Comparison of ENCODE assay signal across 9 mouse cellular contexts in the genomic region with DNA sequence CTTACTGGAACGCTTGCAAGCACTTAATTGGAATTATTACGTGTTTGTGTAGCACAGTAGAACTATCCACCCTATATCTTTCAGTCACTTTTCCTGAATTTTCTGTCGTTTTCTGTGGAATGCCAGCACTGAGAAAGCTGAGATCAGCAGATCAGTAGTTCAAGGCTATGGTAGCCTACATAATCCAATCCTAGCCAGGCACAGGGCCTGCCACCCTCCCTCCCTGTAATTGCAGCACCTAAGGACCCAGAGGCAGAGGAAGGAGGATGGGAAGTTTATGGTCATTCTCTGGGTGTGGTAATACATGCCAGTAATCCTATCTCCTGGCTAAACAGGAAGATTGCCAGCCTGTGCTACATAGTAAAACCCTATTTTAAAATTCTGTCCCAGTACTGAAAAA. TPM values are rescaled to one million over a fixed set of nuclear protein-coding genes. Genes with fewer than 3 reads are reported as not detected.
A peak's percentile ranks its signal among the peaks of the same experiment; 100 is the strongest.
DNase-seq lines count a peak whose midpoint lies in the region; ATAC-seq and TF ChIP-seq lines count a peak whose summit lies in the region.
"Had no signal": no experiment of that assay in that cellular context is flagged by ENCODE, and none has a peak within 500 bp of the region (broad histone marks: within the 10 kb centered on the region; RNA-seq: fewer than 3 reads in every experiment).

No protein-coding gene starts in this region.

- intact Hi-C loops in heart, adult 2 months (cut with DNase I), result loop anchor here (5.0 kb wide), 1 partner anchor 70 kb away; a partner anchor contains a TSS

- H3K9me3 ChIP-seq in megakaryocyte, embryonic 14.5 days, result no peaks in the 10 kb centered on the region
- no peaks in the 10 kb centered on the region for H3K9me3 ChIP-seq in limb, embryonic 15.5 days
- no peaks in the 10 kb centered on the region for H3K9me3 ChIP-seq in stomach, embryonic 15.5 days

- H3K9ac ChIP-seq in heart, adult 2 months (ENCODE audit: low read depth, low read length), result no peak overlapping the region
- 0 out of 2 replicates have a peak overlapping the region, but pooled peaks have one; percentile 17 for H3K9ac ChIP-seq in limb, embryonic 15.5 days
- no peak overlapping the region for H3K9ac ChIP-seq in stomach, embryonic 15.5 days

- ATAC-seq in megakaryocyte, adult 5-6 weeks (ENCODE audit: poor library complexity, severe bottlenecking), result no peak
- ATAC-seq in limb, embryonic 15.5 days (ENCODE audit: insufficient number of reproducible peaks, low FRiP score, low TSS enrichment, low read depth), result no peak
- ATAC-seq in stomach, embryonic 15.5 days (ENCODE audit: insufficient read depth, low FRiP score, low read depth), result no peak
- ATAC-seq in CD4-positive, CD25-positive, alpha-beta regulatory T cell, adult 4 months, result no peak

- WGBS in heart, adult 2 months, result 74% methylated on average over 3 of the region's 3 CpGs
- WGBS in limb, embryonic 15.5 days, result 59% methylated on average over 3 of the region's 3 CpGs
- WGBS in stomach, embryonic 15.5 days, result 63% methylated on average over 3 of the region's 3 CpGs

- TF ChIP-seq EP300 in heart, adult 2 months (IDR thresholded peaks at IDR 0.05; ENCODE audit: insufficient read depth, low read depth, low read length), result no peak

- no peaks in the 10 kb centered on the region for H3K79me2 ChIP-seq in heart, adult 2 months (replicated peaks; ENCODE audit: control insufficient read depth, insufficient read depth, low read length)

- H3K4me1 ChIP-seq in heart, adult 2 months (ENCODE audit: control insufficient read depth, insufficient read depth, low read length), result peaks cover 6% of the 10 kb centered on the region
- peaks cover 37% of the 10 kb centered on the region for H3K4me1 ChIP-seq in megakaryocyte, embryonic 14.5 days
- H3K4me1 ChIP-seq in limb, embryonic 15.5 days, result peaks cover 20% of the 10 kb centered on the region
- peaks cover 13% of the 10 kb centered on the region; the same call in 1 of the 2 replicates for H3K4me1 ChIP-seq in stomach, embryonic 15.5 days

- DNase-seq in heart, adult 2 months, result no peak
- no peak for DNase-seq in heart, postnatal 4 days
- DNase-seq in retina, postnatal 1 day, result no peak
- DNase-seq: cerebellum, adult 8-10 months had no signal

- TF ChIP-seq CTCF in heart, adult 2 months (IDR thresholded peaks at IDR 0.05), result no peak

- H3K27me3 ChIP-seq in heart, adult 2 months (ENCODE audit: control insufficient read depth, insufficient read depth, low read length), result no peaks in the 10 kb centered on the region
- H3K27me3 ChIP-seq in megakaryocyte, embryonic 14.5 days (replicated peaks), result no peaks in the 10 kb centered on the region
- no peaks in the 10 kb centered on the region for H3K27me3 ChIP-seq in limb, embryonic 15.5 days
- H3K27me3 ChIP-seq in stomach, embryonic 15.5 days (replicated peaks), result no peaks in the 10 kb centered on the region

- H3K27ac ChIP-seq in heart, adult 2 months, result peak overlapping the region; percentile 97
- peak overlapping the region; percentile 99 for H3K27ac ChIP-seq in limb, embryonic 15.5 days
- H3K27ac ChIP-seq in stomach, embryonic 15.5 days, result peak overlapping the region; percentile 99; the same call in 1 of the 2 replicates

- no peak overlapping the region for H3K4me3 ChIP-seq in heart, adult 2 months
- peak overlapping the region; percentile 99 for H3K4me3 ChIP-seq in megakaryocyte, embryonic 14.5 days (replicated peaks)
- no peak overlapping the region for H3K4me3 ChIP-seq in limb, embryonic 15.5 days
- no peak overlapping the region for H3K4me3 ChIP-seq in stomach, embryonic 15.5 days (replicated peaks)

- TF ChIP-seq POLR2A in heart, adult 2 months (IDR thresholded peaks at IDR 0.05; ENCODE audit: insufficient read depth, low read depth, low read length), result no peak

- H3K36me3 ChIP-seq in heart, adult 2 months (ENCODE audit: control insufficient read depth, insufficient read depth, low read length), result peaks cover 12% of the 10 kb centered on the region; the same call in 1 of the 2 replicates
- peaks cover 17% of the 10 kb centered on the region for H3K36me3 ChIP-seq in megakaryocyte, embryonic 14.5 days (replicated peaks; ENCODE audit: low read length)
- H3K36me3 ChIP-seq in limb, embryonic 15.5 days, result peaks cover 13% of the 10 kb centered on the region
- peaks cover 9% of the 10 kb centered on the region for H3K36me3 ChIP-seq in stomach, embryonic 15.5 days

- no peak overlapping the region; the same call in 1 of the 2 replicates for H3K4me2 ChIP-seq in limb, embryonic 15.5 days
- peak overlapping the region; percentile 65; the same call in 1 of the 2 replicates for H3K4me2 ChIP-seq in stomach, embryonic 15.5 days

RNA-seq across cellular contexts. Expression of a gene that starts 1.0 kb away (rescaled TPM):
- 100 to 1,000 TPM; 397 to 444 TPM for total RNA-seq in heart, adult 2 months (2021)
- 360 and 540 TPM in 2 replicates for polyA plus RNA-seq in heart, adult 2 months (2012; rRNA removed)
- 100 to 1,000 TPM; 550 to 556 TPM for total RNA-seq in heart, postnatal 4 days (2021)
- 2,079 and 2,119 TPM in 2 replicates for polyA plus RNA-seq in megakaryocyte, embryonic 14.5 days (2012; ENCODE audit: insufficient read depth, low replicate concordance)
- 575 and 614 TPM in 2 replicates for total RNA-seq in megakaryocyte, adult 5-6 weeks (2015)
- 561 and 596 TPM in 2 replicates for total RNA-seq in megakaryocyte, adult 5-6 weeks (2017)
- polyA plus RNA-seq in limb, embryonic 15.5 days (2015; fragmentation: Nextera tagmentation; extraction: Ambion mirVana), result 1,601 and 1,681 TPM in 2 replicates
- polyA plus RNA-seq in stomach, embryonic 15.5 days (2015; fragmentation: Nextera tagmentation; extraction: Ambion mirVana), result 1,591 and 1,597 TPM in 2 replicates
- 1,000 to 10,000 TPM; 1,067 to 1,377 TPM for polyA plus RNA-seq in CD4-positive, CD25-positive, alpha-beta regulatory T cell, adult 4 months (2017; shearing (Covaris generic))

RNA-seq across cellular contexts. Expression of a gene that starts 9.1 kb away (rescaled TPM):
- total RNA-seq in heart, adult 2 months (2021), result 10 to 100 TPM; 27.2 to 28.4 TPM
- 53.9 and 63.9 TPM in 2 replicates for polyA plus RNA-seq in heart, adult 2 months (2012; rRNA removed)
- 10 to 100 TPM; 29.6 to 33.0 TPM for total RNA-seq in heart, postnatal 4 days (2021)
- polyA plus RNA-seq in megakaryocyte, embryonic 14.5 days (2012; ENCODE audit: insufficient read depth, low replicate concordance), result 116 and 124 TPM in 2 replicates
- total RNA-seq in megakaryocyte, adult 5-6 weeks (2015), result 140 and 156 TPM in 2 replicates
- total RNA-seq in megakaryocyte, adult 5-6 weeks (2017), result 56.4 and 64.9 TPM in 2 replicates
- polyA plus RNA-seq in limb, embryonic 15.5 days (2015; fragmentation: Nextera tagmentation; extraction: Ambion mirVana), result 71.5 and 77.1 TPM in 2 replicates
- 66.2 and 69.1 TPM in 2 replicates for polyA plus RNA-seq in stomach, embryonic 15.5 days (2015; fragmentation: Nextera tagmentation; extraction: Ambion mirVana)
- polyA plus RNA-seq in CD4-positive, CD25-positive, alpha-beta regulatory T cell, adult 4 months (2017; shearing (Covaris generic)), result 100 to 1,000 TPM; 120 to 134 TPM

RNA-seq across cellular contexts. Expression of a gene that starts 12.8 kb away (rescaled TPM):
- total RNA-seq in heart, adult 2 months (2021), result 10 to 100 TPM; 16.7 to 22.6 TPM
- 64.2 and 66.2 TPM in 2 replicates for polyA plus RNA-seq in heart, adult 2 months (2012; rRNA removed)
- total RNA-seq in heart, postnatal 4 days (2021), result 10 to 100 TPM; 24.8 to 35.7 TPM
- polyA plus RNA-seq in megakaryocyte, embryonic 14.5 days (2012; ENCODE audit: insufficient read depth, low replicate concordance), result 0.75 TPM in 1 of 2 replicates, not detected in the other
- total RNA-seq in megakaryocyte, adult 5-6 weeks (2015), result not detected in 2 replicates
- total RNA-seq in megakaryocyte, adult 5-6 weeks (2017), result not detected in 2 replicates
- 3.6 and 4.6 TPM in 2 replicates for polyA plus RNA-seq in limb, embryonic 15.5 days (2015; fragmentation: Nextera tagmentation; extraction: Ambion mirVana)
- polyA plus RNA-seq in stomach, embryonic 15.5 days (2015; fragmentation: Nextera tagmentation; extraction: Ambion mirVana), result 2.9 and 3.3 TPM in 2 replicates
- polyA plus RNA-seq in CD4-positive, CD25-positive, alpha-beta regulatory T cell, adult 4 months (2017; shearing (Covaris generic)), result not detected

RNA-seq across cellular contexts. Expression of a gene that starts 21.9 kb away (rescaled TPM):
- total RNA-seq in heart, adult 2 months (2021), result 10 to 100 TPM; 42.6 to 47.1 TPM
- polyA plus RNA-seq in heart, adult 2 months (2012; rRNA removed), result 31.5 and 54.1 TPM in 2 replicates
- 10 to 100 TPM; 45.8 to 48.5 TPM for total RNA-seq in heart, postnatal 4 days (2021)
- polyA plus RNA-seq in megakaryocyte, embryonic 14.5 days (2012; ENCODE audit: insufficient read depth, low replicate concordance), result 17.6 and 26.8 TPM in 2 replicates
- total RNA-seq in megakaryocyte, adult 5-6 weeks (2015), result 7.1 and 9.9 TPM in 2 replicates
- total RNA-seq in megakaryocyte, adult 5-6 weeks (2017), result 11.9 and 18.9 TPM in 2 replicates
- 7.1 and 7.3 TPM in 2 replicates for polyA plus RNA-seq in limb, embryonic 15.5 days (2015; fragmentation: Nextera tagmentation; extraction: Ambion mirVana)
- 7.2 and 8.0 TPM in 2 replicates for polyA plus RNA-seq in stomach, embryonic 15.5 days (2015; fragmentation: Nextera tagmentation; extraction: Ambion mirVana)
- 1 to 10 TPM; 8.3 to 9.1 TPM for polyA plus RNA-seq in CD4-positive, CD25-positive, alpha-beta regulatory T cell, adult 4 months (2017; shearing (Covaris generic))

RNA-seq across cellular contexts. Expression of a gene that starts 22.0 kb away (rescaled TPM):
- under 1 TPM; 0.23 to 0.34 TPM for total RNA-seq in heart, adult 2 months (2021)
- 0.15 and 0.41 TPM in 2 replicates for polyA plus RNA-seq in heart, adult 2 months (2012; rRNA removed)
- 1 to 10 TPM; 5.2 to 6.2 TPM for total RNA-seq in heart, postnatal 4 days (2021)
- polyA plus RNA-seq in megakaryocyte, embryonic 14.5 days (2012; ENCODE audit: insufficient read depth, low replicate concordance), result 0.25 TPM in 1 of 2 replicates, not detected in the other
- 1.6 and 2.6 TPM in 2 replicates for total RNA-seq in megakaryocyte, adult 5-6 weeks (2015)
- 1.5 and 1.8 TPM in 2 replicates for total RNA-seq in megakaryocyte, adult 5-6 weeks (2017)
- 7.6 and 8.4 TPM in 2 replicates for polyA plus RNA-seq in limb, embryonic 15.5 days (2015; fragmentation: Nextera tagmentation; extraction: Ambion mirVana)
- polyA plus RNA-seq in stomach, embryonic 15.5 days (2015; fragmentation: Nextera tagmentation; extraction: Ambion mirVana), result 7.5 and 10.4 TPM in 2 replicates
- polyA plus RNA-seq in CD4-positive, CD25-positive, alpha-beta regulatory T cell, adult 4 months (2017; shearing (Covaris generic)), result 1 to 10 TPM; 1.6 to 2.0 TPM

Comparison
In these comparisons a context has a peak if more than half of its experiments do, and no peak if none do; other contexts are left out.
1. RNA of a gene that starts 12.8 kb away (polyA plus RNA-seq): 64.2 to 66.2 TPM in heart, adult 2 months; 3.6 to 4.6 TPM in limb, embryonic 15.5 days, 2.9 to 3.3 TPM in stomach, embryonic 15.5 days, 0.75 TPM in megakaryocyte, embryonic 14.5 days and not detected in CD4-positive, CD25-positive, alpha-beta regulatory T cell, adult 4 months; every median in the first group is over 10 times any median in the second.
2. Peak in every context shown above with its lines, with median percentiles within 50 percentile points of each other: H3K27ac ChIP-seq.